Mouse (Mus musculus): Measurements from ENCODE around the gene Peg10.

Gene Peg10

GRCm38 (mm10) chr6:4746696-4747439, at the start of gene Peg10, which contains the start of gene Sgce:
TSS of gene Peg10 (plus strand) at chr6:4747306.
TSS of gene Sgce (minus strand) at chr6:4747207.
- DNase-seq (ENCODE audit: low spot score in 2 of 2) = peak; percentile 62 to 64

GRCm38 (mm10) chr6:4701641-4702040, 45.5 kb upstream of the Peg10 start:
- no peak for DNase-seq (ENCODE audit: low spot score in 2 of 2)

GRCm38 (mm10) chr6:4703908-4704307, 43.2 kb upstream of the Peg10 start:
- DNase-seq (ENCODE audit: low spot score in 2 of 2) = no peak

GRCm38 (mm10) chr6:4706415-4706814, 40.7 kb upstream of the Peg10 start:
- no peak for DNase-seq (ENCODE audit: low spot score in 2 of 2)

- no peak for DNase-seq (ENCODE audit: low spot score in 2 of 2)
Measured at GRCm38 (mm10) chr6:4708971-4709370, 38.1 kb upstream of the Peg10 start.

- DNase-seq (ENCODE audit: low spot score in 2 of 2) = no peak
Measured at GRCm38 (mm10) chr6:4716171-4716570, 30.9 kb upstream of the Peg10 start.

- no peak for DNase-seq (ENCODE audit: low spot score in 2 of 2)
Measured at GRCm38 (mm10) chr6:4717344-4717743, 29.8 kb upstream of the Peg10 start.

- peak in 1 of 2 experiments; percentile 18 for DNase-seq (ENCODE audit: low spot score in 2 of 2)
Measured at GRCm38 (mm10) chr6:4722142-4722541, 25.0 kb upstream of the Peg10 start.

- DNase-seq (ENCODE audit: low spot score in 2 of 2) = peak in 1 of 2 experiments; percentile 10
Measured at GRCm38 (mm10) chr6:4722739-4723138, 24.4 kb upstream of the Peg10 start.

GRCm38 (mm10) chr6:4723998-4724757, 22.9 kb upstream of the Peg10 start:
- no peak for DNase-seq (ENCODE audit: low spot score in 2 of 2)

GRCm38 (mm10) chr6:4728305-4728704, 18.8 kb upstream of the Peg10 start:
- DNase-seq (ENCODE audit: low spot score in 2 of 2) = no peak

- DNase-seq (ENCODE audit: low spot score in 2 of 2) = no peak
Measured at GRCm38 (mm10) chr6:4731675-4732074, 15.4 kb upstream of the Peg10 start.

GRCm38 (mm10) chr6:4733208-4733607, 13.9 kb upstream of the Peg10 start:
- no peak for DNase-seq (ENCODE audit: low spot score in 2 of 2)

GRCm38 (mm10) chr6:4736372-4736771, 10.7 kb upstream of the Peg10 start:
- DNase-seq (ENCODE audit: low spot score in 2 of 2) = no peak

GRCm38 (mm10) chr6:4738034-4738629, 9.0 kb upstream of the Peg10 start:
- no peak for DNase-seq (ENCODE audit: low spot score in 2 of 2)

GRCm38 (mm10) chr6:4738717-4739116, 8.4 kb upstream of the Peg10 start:
- DNase-seq (ENCODE audit: low spot score in 2 of 2) = no peak

- DNase-seq (ENCODE audit: low spot score in 2 of 2) = no peak
Measured at GRCm38 (mm10) chr6:4739522-4740355, 7.4 kb upstream of the Peg10 start.

- peak; percentile 31 to 38 for DNase-seq (ENCODE audit: low spot score in 2 of 2)
Measured at GRCm38 (mm10) chr6:4740511-4740910, 6.6 kb upstream of the Peg10 start.

GRCm38 (mm10) chr6:4746036-4746695, 940 bp upstream of the Peg10 start:
- peak in 1 of 2 experiments; percentile 30 for DNase-seq (ENCODE audit: low spot score in 2 of 2)

- DNase-seq (ENCODE audit: low spot score in 2 of 2) = peak; percentile 54 to 63
Measured at GRCm38 (mm10) chr6:4747677-4748505, 785 bp downstream of the Peg10 start.

All from right cerebral cortex, adult 2 months (tissue).